Mouse (Mus musculus): ENCODE results near the gene Porcn. TPM values are rescaled to one million over a fixed set of nuclear protein-coding genes. Genes with fewer than 3 reads are reported as not detected.

Porcn gene
- polyA plus RNA-seq, 1 experiment from 2014 or later, result 53.0 TPM

GRCm38 (mm10) chrX:8203105-8203504 is 3.2 kb downstream of the Porcn start:
- Histone ChIP-seq H3K4me3 (no peak overlapping the region), H3K4me1 (peaks cover 5% of the 10 kb centered on the region; the same call in 1 of the 2 replicates), H3K27me3 (replicated peaks) (no peaks in the 10 kb centered on the region), H3K9me3 (no peaks in the 10 kb centered on the region), H3K9ac (no peak overlapping the region), H3K36me3 (replicated peaks) (no peaks in the 10 kb centered on the region; the same call in 1 of the 2 replicates), H3K27ac (no peak overlapping the region), H3K4me2 (no peak overlapping the region)
- ATAC-seq (replicated peaks), result no peak
- WGBS, result 86% methylated on average over 14 of the region's 14 CpGs

- Histone ChIP-seq H3K36me3 (replicated peaks) (no peaks in the 10 kb centered on the region), H3K9me3 (no peaks in the 10 kb centered on the region)
- WGBS, result 21% methylated on average over 10 of the region's 10 CpGs
Measured at GRCm38 (mm10) chrX:8193419-8193723, 13.0 kb downstream of the Porcn start, which contains the start of gene Ebp. Ebp (minus strand) TSS chrX:8193512.

GRCm38 (mm10) chrX:8192640-8193418 is 13.5 kb downstream of the Porcn start:
- WGBS, result 24% methylated on average over 38 of the region's 38 CpGs

More at GRCm38 (mm10) chrX:8193419-8193723, 13.0 kb downstream of the Porcn start, which contains the start of gene Ebp:
- ATAC-seq (replicated peaks), result peak; percentile 78
- no peaks in the 10 kb centered on the region for H3K27me3 ChIP-seq (replicated peaks)
- H3K27ac ChIP-seq, result peak within 1 kb of the TSS; percentile 80
- peak within 1 kb of the TSS; percentile 51 for H3K9ac ChIP-seq
- peak within 1 kb of the TSS; percentile 56 for H3K4me2 ChIP-seq
- peaks cover 6% of the 10 kb centered on the region; the same call in 1 of the 2 replicates for H3K4me1 ChIP-seq
- peak within 1 kb of the TSS; percentile 55 for H3K4me3 ChIP-seq

GRCm38 (mm10) chrX:8192126-8192639 is 14.1 kb downstream of the Porcn start:
- no peaks in the 10 kb centered on the region for H3K9me3 ChIP-seq
- peak overlapping the region; percentile 51 for H3K9ac ChIP-seq
- no peaks in the 10 kb centered on the region for H3K36me3 ChIP-seq (replicated peaks)
- H3K27me3 ChIP-seq (replicated peaks), result no peaks in the 10 kb centered on the region
- peak overlapping the region; percentile 56 for H3K4me2 ChIP-seq
- peak overlapping the region; percentile 80 for H3K27ac ChIP-seq
- H3K4me1 ChIP-seq, result peaks cover 6% of the 10 kb centered on the region; the same call in 1 of the 2 replicates
- peak; percentile 34 for ATAC-seq (replicated peaks)
- peak overlapping the region; percentile 55 for H3K4me3 ChIP-seq
- 12% methylated on average over 13 of the region's 13 CpGs for WGBS

More at GRCm38 (mm10) chrX:8192640-8193418, 13.5 kb downstream of the Porcn start:
- no peaks in the 10 kb centered on the region for H3K27me3 ChIP-seq (replicated peaks)
- ATAC-seq (replicated peaks), result peak; percentile 98
- peak overlapping the region; percentile 80 for H3K27ac ChIP-seq
- no peaks in the 10 kb centered on the region for H3K36me3 ChIP-seq (replicated peaks)
- H3K4me1 ChIP-seq, result peaks cover 6% of the 10 kb centered on the region; the same call in 1 of the 2 replicates
- H3K9me3 ChIP-seq, result no peaks in the 10 kb centered on the region
- peak overlapping the region; percentile 56 for H3K4me2 ChIP-seq
- peak overlapping the region; percentile 55 for H3K4me3 ChIP-seq
- peak overlapping the region; percentile 51 for H3K9ac ChIP-seq

- Histone ChIP-seq H3K4me1 (no peaks in the 10 kb centered on the region), H3K4me2 (no peak overlapping the region), H3K27ac (no peak overlapping the region), H3K27me3 (replicated peaks) (no peaks in the 10 kb centered on the region), H3K9me3 (no peaks in the 10 kb centered on the region), H3K36me3 (replicated peaks) (no peaks in the 10 kb centered on the region), H3K9ac (no peak overlapping the region), H3K4me3 (no peak overlapping the region)
- no peak for ATAC-seq (replicated peaks)
- WGBS, result 13% methylated on average over 7 of the region's 7 CpGs
Measured at GRCm38 (mm10) chrX:8182871-8183540, 23.3 kb downstream of the Porcn start.

GRCm38 (mm10) chrX:8179646-8180045 is 26.7 kb downstream of the Porcn start:
- H3K4me1 ChIP-seq, result peaks cover 5% of the 10 kb centered on the region
- no peaks in the 10 kb centered on the region for H3K27me3 ChIP-seq (replicated peaks)
- no peak for ATAC-seq (replicated peaks)
- 91% methylated on average over 5 of the region's 5 CpGs for WGBS
- no peaks in the 10 kb centered on the region for H3K36me3 ChIP-seq (replicated peaks)
- H3K9ac ChIP-seq, result no peak overlapping the region
- no peaks in the 10 kb centered on the region for H3K9me3 ChIP-seq
- no peak overlapping the region for H3K4me2 ChIP-seq
- no peak overlapping the region for H3K27ac ChIP-seq
- no peak overlapping the region for H3K4me3 ChIP-seq

GRCm38 (mm10) chrX:8178871-8179270 is 27.5 kb downstream of the Porcn start:
- Histone ChIP-seq H3K27ac (no peak overlapping the region), H3K4me3 (no peak overlapping the region), H3K9ac (no peak overlapping the region), H3K4me1 (peaks cover 7% of the 10 kb centered on the region), H3K4me2 (no peak overlapping the region), H3K9me3 (no peaks in the 10 kb centered on the region), H3K36me3 (replicated peaks) (no peaks in the 10 kb centered on the region), H3K27me3 (replicated peaks) (no peaks in the 10 kb centered on the region)
- ATAC-seq (replicated peaks), result no peak
- 90% methylated on average over 2 of the region's 2 CpGs for WGBS

- Histone ChIP-seq H3K27ac (peak within 1 kb of the TSS; percentile 71), H3K27me3 (replicated peaks) (no peaks in the 10 kb centered on the region), H3K9me3 (no peaks in the 10 kb centered on the region), H3K4me1 (peaks cover 7% of the 10 kb centered on the region), H3K4me2 (peak within 1 kb of the TSS; percentile 53), H3K36me3 (replicated peaks) (no peaks in the 10 kb centered on the region), H3K9ac (peak within 1 kb of the TSS; percentile 59), H3K4me3 (peak within 1 kb of the TSS; percentile 65)
- 11% methylated on average over 56 of the region's 56 CpGs for WGBS
- ATAC-seq (replicated peaks), result peak; percentile 96
Measured at GRCm38 (mm10) chrX:8175504-8176385, 30.6 kb downstream of the Porcn start, which contains the start of gene Tbc1d25. Tbc1d25 (minus strand) TSS chrX:8176181.

GRCm38 (mm10) chrX:8175169-8175503 is 31.2 kb downstream of the Porcn start:
- no peaks in the 10 kb centered on the region for H3K27me3 ChIP-seq (replicated peaks)
- H3K4me1 ChIP-seq, result peaks cover 7% of the 10 kb centered on the region
- no peak overlapping the region for H3K27ac ChIP-seq
- peak overlapping the region; percentile 59 for H3K9ac ChIP-seq
- H3K4me2 ChIP-seq, result peak overlapping the region; percentile 53
- ATAC-seq (replicated peaks), result no peak
- 27% methylated on average over 4 of the region's 4 CpGs for WGBS
- no peaks in the 10 kb centered on the region for H3K9me3 ChIP-seq
- H3K36me3 ChIP-seq (replicated peaks), result no peaks in the 10 kb centered on the region
- H3K4me3 ChIP-seq, result peak overlapping the region; percentile 65

GRCm38 (mm10) chrX:8167716-8168647 is 38.3 kb downstream of the Porcn start:
- H3K27ac ChIP-seq, result no peak overlapping the region
- no peak for ATAC-seq (replicated peaks)
- H3K4me3 ChIP-seq, result no peak overlapping the region
- no peak overlapping the region for H3K4me2 ChIP-seq
- no peak overlapping the region for H3K9ac ChIP-seq
- no peaks in the 10 kb centered on the region for H3K36me3 ChIP-seq (replicated peaks)
- H3K27me3 ChIP-seq (replicated peaks), result no peaks in the 10 kb centered on the region
- WGBS, result 92% methylated on average over 10 of the region's 10 CpGs
- H3K9me3 ChIP-seq, result no peaks in the 10 kb centered on the region
- H3K4me1 ChIP-seq, result no peaks in the 10 kb centered on the region

- 90% methylated on average over 4 of the region's 4 CpGs for WGBS
Measured at GRCm38 (mm10) chrX:8164471-8164870, 41.9 kb downstream of the Porcn start.

More at GRCm38 (mm10) chrX:8164471-8164870, 41.9 kb downstream of the Porcn start:
- H3K9me3 ChIP-seq, result no peaks in the 10 kb centered on the region
- no peaks in the 10 kb centered on the region for H3K4me1 ChIP-seq
- ATAC-seq (replicated peaks), result no peak
- H3K27me3 ChIP-seq (replicated peaks), result no peaks in the 10 kb centered on the region
- no peak overlapping the region for H3K9ac ChIP-seq
- no peak overlapping the region for H3K4me2 ChIP-seq
- no peaks in the 10 kb centered on the region for H3K36me3 ChIP-seq (replicated peaks)
- H3K4me3 ChIP-seq, result no peak overlapping the region
- H3K27ac ChIP-seq, result no peak overlapping the region

Data from midbrain, embryonic 15.5 days (tissue).